Mouse (Mus musculus) lung, postnatal 0 days (tissue): ENCODE data around the gene Stim1.

Experiments used
- CTCF ChIP-seq: IDR thresholded peaks from 2 replicates; pipeline ENCODE4 v1.5.1; 2016; ENCODE audit warnings: antibody characterized with exemption, mild to moderate bottlenecking
- EP300 ChIP-seq: IDR thresholded peaks from 2 replicates; pipeline ENCODE4 v1.6.1; 2016; ENCODE audit warnings: antibody characterized with exemption, mild to moderate bottlenecking, control low read depth

DNA sequence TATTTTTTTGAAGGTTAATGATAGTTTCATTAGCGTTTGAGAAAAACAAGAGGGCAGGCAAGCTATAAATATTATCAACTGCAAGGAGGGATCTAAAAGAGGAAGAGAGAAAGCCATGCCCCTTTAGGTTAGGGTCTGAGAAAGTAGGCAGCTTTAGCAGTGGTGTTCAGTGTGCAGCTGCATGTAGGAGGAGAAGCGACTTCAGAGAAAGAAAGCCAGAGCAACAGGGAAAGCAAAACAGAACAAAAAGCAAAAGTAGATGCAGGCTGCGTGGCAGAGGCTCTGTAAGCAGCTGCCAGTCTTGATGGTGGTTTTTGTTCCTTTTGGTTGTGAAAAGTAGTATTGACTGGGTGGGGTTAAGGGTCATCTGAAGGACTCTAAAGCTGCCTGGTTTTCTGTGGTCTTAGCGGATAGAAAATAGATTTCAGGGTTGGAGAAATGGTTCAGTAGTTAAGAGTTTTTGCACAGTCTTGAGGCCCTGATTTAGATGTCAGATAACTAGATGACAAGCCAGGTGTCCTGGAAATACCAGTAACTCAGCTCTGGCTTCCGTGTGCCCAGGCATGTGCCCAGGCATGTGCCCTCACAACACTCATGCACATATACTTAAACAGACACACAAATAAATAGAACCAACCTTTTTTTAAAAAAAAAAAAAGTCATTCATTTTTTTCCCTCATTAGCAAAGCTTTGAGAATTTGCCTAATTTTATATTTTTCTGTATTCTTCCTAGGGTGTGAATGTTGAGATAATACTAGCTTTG is 191.2 kb downstream of the Stim1 start:
- TF ChIP-seq EP300 (no peak), CTCF (no peak)
